Mouse (Mus musculus) testis, postnatal 10 days (tissue): ENCODE measurements around the gene Tlr12.
"Not testable (repeated sequence)": the region's sequence is repeated elsewhere in the genome, so short reads cannot be mapped to it uniquely, and the experiment has no call there.

ENCODE experiments used
- DNase-seq: peaks from one replicate; pipeline ENCODE4 v3.0.0; 2021; ENCODE audit warnings: low spot score

Tlr12 gene

DNA sequence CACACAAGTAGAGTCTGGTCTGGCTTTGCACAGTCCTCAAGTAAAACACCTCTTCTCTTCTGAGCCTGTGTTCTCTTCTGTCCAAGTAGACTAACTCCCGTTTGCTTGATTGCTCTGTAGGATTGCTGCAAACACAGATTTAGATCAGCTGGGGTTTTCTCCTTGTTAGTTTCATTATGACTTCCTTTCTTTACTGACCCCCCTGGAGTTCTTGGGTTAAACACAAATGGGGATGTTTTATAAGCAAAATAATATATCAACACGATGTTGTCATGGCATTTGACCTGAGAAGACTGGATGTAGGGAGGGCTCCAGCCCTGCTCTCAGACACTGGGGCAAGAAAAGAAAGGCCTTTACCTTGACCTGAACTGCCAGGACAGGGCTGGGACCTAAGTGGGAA lies 544 bp upstream of the Tlr12 start:
- no peak for DNase-seq

DNA sequence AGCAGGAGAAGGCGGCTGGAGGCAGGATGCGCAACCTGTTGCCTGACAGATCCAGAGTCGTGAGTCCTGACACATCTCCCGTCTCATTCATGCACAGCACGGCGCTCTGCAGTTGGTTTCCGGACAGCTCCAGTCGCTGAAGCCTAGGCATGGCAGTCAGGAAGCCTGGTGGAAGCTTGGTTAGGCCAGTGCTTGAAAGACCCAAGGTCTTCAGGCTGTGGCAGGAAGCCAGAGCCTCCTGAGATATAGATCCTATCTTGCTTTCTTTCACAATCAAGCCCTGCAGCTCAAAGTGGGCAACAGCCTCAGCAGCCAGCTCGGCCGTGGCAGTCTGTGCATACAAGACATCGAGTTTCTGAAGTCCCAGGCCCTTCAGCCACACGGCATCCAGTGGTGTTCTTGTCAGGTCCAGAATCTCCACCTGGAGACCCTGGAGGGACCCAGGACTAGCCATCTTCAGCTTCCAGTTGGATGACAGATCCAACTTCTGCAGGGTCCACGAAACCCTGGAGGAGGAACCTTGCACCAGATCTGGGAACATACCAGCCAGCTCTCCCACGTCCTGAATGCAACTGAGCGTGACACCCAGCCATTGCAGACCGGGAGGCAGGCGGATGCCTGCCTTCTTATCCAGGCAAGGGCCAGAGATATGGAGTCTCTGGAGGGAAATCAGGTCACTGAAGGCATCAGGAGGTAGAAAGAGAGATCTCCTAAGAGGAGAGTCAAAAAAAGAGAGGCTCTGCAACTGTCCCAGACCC lies 877 bp downstream of the Tlr12 start:
- DNase-seq = no peak

DNA sequence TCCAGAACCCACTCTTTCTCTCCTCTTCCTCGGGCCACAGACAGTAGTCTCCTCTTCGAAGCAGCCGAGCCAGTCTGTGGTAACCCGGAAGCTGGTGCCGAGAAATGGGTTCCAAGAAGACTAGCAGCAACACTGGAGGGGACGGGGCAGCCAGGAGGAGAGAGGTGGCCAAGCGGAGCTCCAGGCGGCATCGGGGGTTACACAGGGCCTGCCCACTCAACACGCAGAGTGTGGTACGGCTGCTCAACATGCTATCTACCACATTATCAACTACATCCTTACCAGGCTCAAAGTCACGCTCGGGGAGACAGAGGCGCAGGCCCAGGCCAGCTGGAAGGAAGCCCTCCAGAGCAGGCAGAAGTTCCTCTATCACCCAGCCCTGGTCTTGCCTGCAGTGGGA lies 2.7 kb downstream of the Tlr12 start:
- no peak for DNase-seq

DNA sequence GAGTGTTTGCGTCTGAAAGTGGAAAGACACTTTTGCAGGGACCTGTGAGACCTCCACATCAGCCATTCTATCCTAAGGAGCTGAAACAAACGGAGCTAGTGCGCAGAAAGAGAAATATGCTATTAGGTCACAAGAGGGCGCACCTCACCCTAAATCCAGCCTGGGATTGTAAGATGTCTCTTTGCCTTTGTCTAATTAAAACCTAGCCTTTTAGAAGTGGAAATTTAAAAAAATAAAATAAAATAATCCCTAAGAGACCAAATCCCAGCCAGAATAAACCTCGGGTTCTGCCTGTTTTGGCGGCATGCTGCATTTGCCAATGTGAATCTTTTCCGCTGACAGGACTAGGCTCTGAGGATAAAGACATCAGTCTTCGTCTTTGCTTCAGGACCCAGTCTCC lies 5.1 kb downstream of the Tlr12 start:
- DNase-seq = no peak

DNA sequence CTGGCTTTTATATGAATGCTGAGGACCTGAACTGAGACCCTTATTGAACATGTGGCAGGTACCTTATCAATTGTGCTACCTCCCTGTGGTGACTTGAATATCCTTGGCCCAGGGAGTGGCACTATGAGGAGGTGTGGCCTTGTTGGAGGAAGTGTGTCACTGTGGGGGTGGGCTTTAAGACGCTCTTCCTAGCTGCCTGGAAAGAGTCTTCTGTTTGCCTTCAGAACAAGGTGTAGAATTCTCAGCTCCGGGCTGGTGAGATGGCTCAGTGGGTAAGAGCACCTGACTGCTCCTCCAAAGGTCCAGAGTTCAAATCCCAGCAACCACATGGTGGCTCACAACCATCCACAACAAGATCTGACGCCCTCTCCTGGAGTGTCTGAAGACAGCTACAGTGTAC lies 6.7 kb downstream of the Tlr12 start:
- not testable (repeated sequence) for DNase-seq

DNA sequence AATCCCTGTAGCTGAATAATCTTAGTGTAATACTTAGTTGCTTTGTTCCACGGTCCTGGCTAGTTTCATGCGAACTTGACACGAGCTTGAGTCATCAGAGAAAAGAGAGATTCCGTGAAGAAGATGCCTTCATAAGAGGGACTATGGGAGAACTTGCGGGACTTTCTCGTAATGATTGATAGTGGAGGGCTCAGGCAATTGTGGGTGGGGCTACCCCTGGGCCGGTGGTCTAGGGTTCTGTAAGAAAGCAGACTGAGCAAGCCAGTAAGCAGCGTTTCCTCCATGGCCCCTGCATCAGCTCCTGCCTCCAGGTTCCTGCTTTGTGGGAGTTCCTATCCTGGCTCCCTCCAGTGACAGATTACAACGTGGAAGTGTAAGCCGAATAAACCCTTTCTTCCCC lies 7.7 kb downstream of the Tlr12 start:
- DNase-seq = no peak

DNA sequence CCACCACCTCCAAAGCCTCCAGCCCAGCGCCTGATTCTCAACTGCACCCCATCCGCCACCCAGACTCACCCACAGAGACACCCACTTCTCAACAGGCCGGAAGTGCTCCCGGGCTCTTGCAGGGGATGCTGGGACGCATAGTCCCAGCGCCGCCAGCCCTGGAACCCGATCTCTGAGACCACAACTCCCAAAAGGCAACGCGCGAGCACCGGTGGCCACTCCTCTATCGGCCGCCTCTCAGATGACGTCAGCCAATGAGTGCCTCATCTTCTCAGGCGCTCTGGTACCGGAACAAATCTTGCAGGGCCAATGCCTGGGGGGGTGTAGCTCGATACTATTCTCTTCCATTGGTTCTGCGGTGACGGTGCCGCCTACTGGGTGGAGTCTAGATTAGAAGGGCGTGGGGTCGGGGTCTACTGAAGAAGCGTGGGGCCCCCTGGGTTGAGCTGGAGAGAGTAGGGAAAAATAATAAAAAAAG lies 8.5 kb downstream of the Tlr12 start, which contains the start of gene Zscan20:
TSS of gene Zscan20 (minus strand) at position 174 of the 478 bp plus-strand sequence.
- peak; percentile 90 for DNase-seq

DNA sequence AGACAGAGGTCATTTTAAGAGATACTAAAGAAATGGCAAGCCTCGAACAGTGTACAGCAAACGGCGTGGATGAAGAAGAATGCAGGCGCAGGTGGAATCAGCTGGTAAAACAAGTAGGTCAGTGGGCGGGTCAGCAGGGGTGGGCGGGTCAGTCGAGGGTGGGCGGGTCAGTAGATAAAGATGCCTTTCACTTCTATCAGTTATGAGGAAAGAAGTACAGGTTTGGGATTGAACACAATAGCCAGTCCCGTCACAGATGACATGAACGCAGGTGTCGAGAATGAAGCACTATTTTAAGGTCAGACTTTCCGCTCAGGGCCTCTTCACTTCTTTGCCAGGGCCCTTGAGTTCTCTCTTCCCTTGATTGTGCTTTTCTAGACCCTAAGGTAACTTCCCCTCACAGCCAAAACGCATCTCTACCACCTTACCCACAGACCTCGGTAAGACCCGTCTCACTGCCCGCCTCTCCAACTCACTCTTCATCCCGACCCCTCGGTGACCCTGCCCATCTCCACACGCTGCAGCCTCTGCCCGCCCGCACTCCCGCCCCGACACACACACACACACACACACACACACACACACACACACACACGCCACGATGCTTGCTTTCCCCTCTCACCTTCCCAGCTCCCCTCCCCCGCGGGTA lies 9.0 kb downstream of the Tlr12 start:
- no peak for DNase-seq

DNA sequence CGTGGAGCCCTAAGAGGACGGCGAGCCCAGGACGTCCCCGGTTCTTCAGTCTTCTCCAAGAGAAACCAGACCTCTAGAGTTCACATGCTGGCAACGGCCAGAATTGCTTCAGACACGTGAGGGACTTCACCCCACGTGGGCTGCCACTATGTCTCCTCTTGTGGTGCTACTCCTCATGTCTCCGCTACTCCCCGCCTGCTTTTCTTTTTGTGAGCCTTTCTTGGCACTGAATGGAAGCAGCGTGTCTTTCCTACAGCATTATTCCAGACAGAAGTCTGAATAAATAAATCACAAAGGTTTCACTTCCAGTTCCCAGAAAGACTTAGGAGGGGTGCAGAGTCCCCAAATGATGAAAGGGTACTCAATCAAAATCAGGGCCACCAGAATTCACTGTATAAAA lies 10.8 kb downstream of the Tlr12 start:
- no peak for DNase-seq

DNA sequence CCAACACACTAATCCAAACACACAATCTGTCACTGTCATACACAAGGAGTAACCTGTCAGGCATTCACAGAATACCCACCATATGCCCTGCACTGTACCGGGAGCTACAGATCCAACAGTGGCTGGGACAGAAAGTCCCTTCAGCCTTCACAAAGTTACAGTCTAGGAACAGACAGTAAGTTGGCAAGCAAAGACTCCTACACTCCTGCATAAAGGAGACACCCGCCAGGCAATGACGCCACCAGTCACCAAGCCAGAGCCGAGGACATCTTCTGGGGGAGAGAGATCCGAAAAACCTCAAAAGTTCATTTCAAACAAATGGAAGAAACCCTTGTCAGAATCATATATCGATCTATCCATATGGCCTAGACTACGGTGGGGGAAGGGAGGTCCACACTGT lies 11.8 kb downstream of the Tlr12 start:
- DNase-seq = no peak

DNA sequence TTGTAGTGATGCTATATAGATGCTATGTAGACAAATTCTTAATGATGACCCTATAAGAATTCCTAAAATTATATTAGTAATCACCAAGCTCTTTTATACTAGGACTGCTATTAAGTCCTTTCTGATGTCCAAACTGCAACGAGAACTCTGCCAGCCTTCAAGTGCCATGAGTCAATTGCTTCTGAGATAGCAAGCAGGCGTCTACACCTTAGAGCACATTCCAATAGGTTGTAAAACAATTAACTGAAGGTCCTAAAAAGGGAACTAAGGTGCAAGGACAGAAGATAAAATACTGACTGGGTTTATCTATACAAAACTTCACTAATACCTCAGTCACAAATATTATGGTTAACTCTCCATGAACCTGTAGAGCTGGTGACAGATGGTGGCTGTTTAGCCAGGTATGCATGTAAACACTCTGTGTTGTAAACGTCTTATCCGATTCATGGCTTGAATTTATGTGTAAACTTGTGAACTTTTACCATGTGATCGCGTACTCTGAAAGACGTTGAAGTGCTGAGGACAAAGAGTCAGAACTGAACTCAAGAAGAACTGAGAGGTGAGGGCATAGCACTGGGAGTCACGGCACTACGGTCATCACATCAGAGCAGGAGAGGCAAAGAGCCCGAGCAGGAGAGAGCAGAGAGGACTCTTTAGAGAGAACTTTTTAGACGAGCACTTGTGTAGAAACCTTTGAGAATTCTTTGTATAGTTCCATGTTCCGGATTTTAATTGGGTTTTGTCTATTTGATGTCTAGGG lies 20.4 kb downstream of the Tlr12 start:
- no peak for DNase-seq

DNA sequence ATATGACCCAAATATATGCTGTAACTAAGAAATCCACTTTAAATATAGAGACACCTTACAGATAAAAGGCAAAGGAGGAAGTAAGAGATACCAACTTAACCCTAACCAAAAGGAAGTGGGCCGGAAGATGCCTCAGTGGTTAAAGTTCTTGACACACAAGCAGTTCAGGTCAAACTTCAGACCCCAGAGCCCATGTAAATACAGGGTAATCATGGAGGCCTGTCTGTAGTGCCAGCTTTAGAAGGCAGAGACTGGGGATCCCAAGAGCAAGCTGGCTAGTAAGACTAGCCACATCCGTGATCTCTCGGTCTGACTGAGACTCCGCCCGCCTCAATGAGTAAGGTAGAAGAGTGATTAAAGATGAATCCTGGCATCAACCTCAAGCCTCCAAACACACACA lies 24.4 kb downstream of the Tlr12 start:
- DNase-seq = no peak

DNA sequence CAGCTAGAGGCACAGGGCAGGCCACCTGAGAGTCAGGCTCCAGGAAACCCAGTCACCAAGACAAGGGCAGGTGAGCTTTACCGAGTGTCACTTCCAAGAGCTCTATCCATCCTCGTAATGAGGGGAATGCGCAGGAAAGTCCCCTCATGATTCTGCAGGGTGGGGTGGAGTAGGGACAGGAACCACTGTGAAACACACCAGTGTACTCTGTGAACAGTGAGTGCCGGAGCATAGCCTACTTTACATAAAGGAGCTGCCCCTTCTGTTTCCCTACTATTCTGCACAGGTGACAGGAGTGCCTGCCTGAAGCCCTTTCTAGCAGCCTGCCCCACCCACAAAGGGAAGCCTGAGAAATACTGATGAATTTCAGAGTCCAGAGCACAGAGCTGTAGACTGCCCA lies 25.1 kb downstream of the Tlr12 start:
- DNase-seq = no peak

DNA sequence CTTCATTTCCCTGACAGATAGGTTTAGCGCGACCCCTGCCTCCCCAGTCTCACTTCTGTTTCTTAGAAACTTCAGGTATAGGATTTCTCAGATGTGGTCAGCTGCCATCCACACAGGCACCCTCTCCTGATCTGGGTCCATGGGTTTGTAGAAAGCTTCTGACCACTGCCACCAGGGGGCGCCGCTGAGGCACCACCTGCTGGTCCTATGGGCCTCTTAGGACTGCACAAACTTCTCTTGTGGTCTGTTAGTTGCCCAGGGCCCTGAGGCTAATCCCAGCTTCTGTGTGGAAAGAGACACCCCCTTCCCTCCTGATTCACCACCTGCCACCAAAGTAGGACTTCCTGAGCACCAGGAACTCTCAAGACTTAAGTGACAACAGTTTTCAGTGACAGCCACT lies 39.2 kb downstream of the Tlr12 start:
- DNase-seq = peak; percentile 64

DNA sequence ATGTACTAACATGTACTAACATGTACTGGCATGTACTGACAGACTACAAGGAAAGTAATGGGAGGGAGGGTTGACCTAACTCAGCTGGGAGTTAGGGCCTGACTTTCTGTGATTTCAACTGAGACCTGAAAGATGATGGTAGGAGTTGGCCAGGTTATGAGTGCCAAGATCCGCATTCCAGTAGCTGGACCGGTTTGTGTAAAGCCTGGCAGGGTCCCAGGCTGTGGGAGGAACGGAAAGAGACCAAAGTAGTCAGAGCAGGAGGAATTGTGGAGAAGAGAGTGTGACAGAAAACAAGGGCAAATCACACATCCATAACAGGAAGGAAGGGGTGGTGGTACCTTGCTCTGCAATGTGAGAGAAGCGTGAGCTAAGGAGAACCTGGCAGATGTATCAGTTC lies 42.6 kb downstream of the Tlr12 start:
- no peak for DNase-seq
